Comparison of ENCODE assay signal across 20 mouse cellular contexts in the genomic region with DNA sequence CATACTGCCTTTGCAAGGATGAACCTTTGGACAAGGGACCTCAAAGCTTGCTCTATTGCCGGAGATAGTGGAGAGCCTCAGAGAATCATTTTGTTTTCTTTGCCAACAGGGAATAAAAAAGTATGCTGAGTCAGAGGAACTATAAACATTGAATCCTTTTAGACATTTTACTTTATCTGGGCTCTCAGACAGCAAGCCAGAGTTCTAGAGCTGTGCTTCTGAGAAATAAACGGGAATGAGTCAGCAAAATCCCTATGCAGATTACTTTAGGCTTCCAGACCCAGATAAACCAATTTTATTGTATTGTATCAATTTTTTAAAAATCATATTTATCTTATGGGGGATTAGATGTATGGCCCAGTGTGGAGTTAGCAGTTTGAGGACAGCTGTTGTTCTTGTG. TPM values are rescaled to one million over a fixed set of nuclear protein-coding genes. Genes with fewer than 3 reads are reported as not detected.
DNase-seq lines count a peak whose midpoint lies in the region; ATAC-seq and TF ChIP-seq lines count a peak whose summit lies in the region.
"Had no signal": no experiment of that assay in that cellular context is flagged by ENCODE, and none has a peak within 500 bp of the region (broad histone marks: within the 10 kb centered on the region; RNA-seq: fewer than 3 reads in every experiment).

No protein-coding gene starts in this region.

- no peak overlapping the region for H3K4me2 ChIP-seq in liver, embryonic 12.5 days
- H3K4me2 ChIP-seq: embryonic facial prominence, embryonic 12.5 days; hindbrain, embryonic 13.5 days had no signal

- H3K36me3 ChIP-seq in liver, embryonic 12.5 days = no peaks in the 10 kb centered on the region
- H3K36me3 ChIP-seq: embryonic facial prominence, embryonic 12.5 days; hindbrain, embryonic 13.5 days had no signal

- ATAC-seq in liver, embryonic 12.5 days = peak; percentile 53; the same call in 1 of the 2 replicates
- ATAC-seq: forebrain, postnatal 0 days had no signal

- H3K4me1 ChIP-seq in liver, embryonic 12.5 days = peaks cover 61% of the 10 kb centered on the region
- H3K4me1 ChIP-seq: embryonic facial prominence, embryonic 12.5 days; hindbrain, embryonic 13.5 days had no signal

- H3K9me3 ChIP-seq in liver, embryonic 12.5 days (replicated peaks) = no peaks in the 10 kb centered on the region
- H3K9me3 ChIP-seq: embryonic facial prominence, embryonic 12.5 days; hindbrain, embryonic 13.5 days had no signal

- no peak for TF ChIP-seq CTCF in left cerebral cortex, adult 2 months (IDR thresholded peaks at IDR 0.05)

- H3K27ac ChIP-seq in left cerebral cortex, adult 2 months = 0 out of 2 replicates have a peak overlapping the region, but pooled peaks have one; percentile 47
- H3K27ac ChIP-seq in liver, embryonic 12.5 days = peak overlapping the region; percentile 81
- H3K27ac ChIP-seq: embryonic facial prominence, embryonic 12.5 days; hindbrain, embryonic 13.5 days had no signal

- no peak for DNase-seq in left cerebral cortex, adult 2 months (ENCODE audit: extremely low spot score in 1 of 2, low spot score in 2 of 2)
- no peak for DNase-seq in left cerebral cortex, adult 9 months (ENCODE audit: low spot score in 2 of 2)
- DNase-seq in adipocyte (ENCODE audit: low spot score) = peak; percentile 40
- no peak for DNase-seq in kidney, adult 11 months
- DNase-seq in layer of hippocampus, adult 8-10 months (ENCODE audit: low spot score in 2 of 2) = no peak
- DNase-seq in adrenal gland, postnatal 10 days = no peak
- DNase-seq: cerebellum, adult 11 months; forebrain, postnatal 0 days; gastrocnemius, postnatal 14 days; layer of hippocampus, postnatal 36 days; left cerebral cortex, postnatal 4 days; lung, adult 2 months; lung, postnatal 36 days; midbrain, embryonic 14.5 days; retina, postnatal 1 day; thymus, postnatal 25 days had no signal

- no peaks in the 10 kb centered on the region for H3K27me3 ChIP-seq in liver, embryonic 12.5 days (replicated peaks)
- H3K27me3 ChIP-seq: embryonic facial prominence, embryonic 12.5 days; hindbrain, embryonic 13.5 days had no signal

- 42% methylated on average over 2 of the region's 2 CpGs for WGBS in liver, embryonic 12.5 days (ENCODE audit: insufficient replicate concordance)

- intact Hi-C loops in left cerebral cortex, adult 2 months (cut with DNase I) = no loop called here

- H3K9ac ChIP-seq in liver, embryonic 12.5 days = peak overlapping the region; percentile 47; the same call in 1 of the 2 replicates
- H3K9ac ChIP-seq: embryonic facial prominence, embryonic 12.5 days; forebrain, postnatal 0 days; hindbrain, embryonic 13.5 days had no signal

- no peak overlapping the region for H3K4me3 ChIP-seq in left cerebral cortex, adult 2 months
- no peak overlapping the region for H3K4me3 ChIP-seq in liver, embryonic 12.5 days
- H3K4me3 ChIP-seq: embryonic facial prominence, embryonic 12.5 days; hindbrain, embryonic 13.5 days; myocyte had no signal

RNA-seq across cellular contexts. Expression of a gene that starts 16.4 kb away (rescaled TPM):
- 100 to 1,000 TPM; 255 to 275 TPM for total RNA-seq in left cerebral cortex, adult 2 months (2021)
- 896 and 933 TPM in 2 replicates for polyA plus RNA-seq in liver, embryonic 12.5 days (2016; fragmentation: Nextera tagmentation; extraction: Ambion mirVana)
- total RNA-seq in layer of hippocampus, adult 8-10 months (2022) = 100 to 1,000 TPM; 259 to 278 (median 266) TPM
- 100 to 1,000 TPM; 395 to 399 TPM for total RNA-seq in adrenal gland, postnatal 10 days (2021)

RNA-seq across cellular contexts. Expression of a gene that starts 20.4 kb away (rescaled TPM):
- total RNA-seq in left cerebral cortex, adult 2 months (2021) = 100 to 1,000 TPM; 232 TPM
- 79.2 and 85.0 TPM in 2 replicates for polyA plus RNA-seq in liver, embryonic 12.5 days (2016; fragmentation: Nextera tagmentation; extraction: Ambion mirVana)
- 100 to 1,000 TPM; 243 to 262 (median 251) TPM for total RNA-seq in layer of hippocampus, adult 8-10 months (2022)
- total RNA-seq in adrenal gland, postnatal 10 days (2021) = 10 to 100 TPM; 86.9 to 90.3 TPM

RNA-seq across cellular contexts. Expression of a gene that starts 28.7 kb away (rescaled TPM):
- 10 to 100 TPM; 35.8 to 40.6 TPM for total RNA-seq in left cerebral cortex, adult 2 months (2021)
- polyA plus RNA-seq in liver, embryonic 12.5 days (2016; fragmentation: Nextera tagmentation; extraction: Ambion mirVana) = 59.5 and 62.4 TPM in 2 replicates
- 10 to 100 TPM; 24.5 to 37.1 (median 28.0) TPM for total RNA-seq in layer of hippocampus, adult 8-10 months (2022)
- 10 to 100 TPM; 32.3 to 34.9 TPM for total RNA-seq in adrenal gland, postnatal 10 days (2021)

RNA-seq across cellular contexts. Expression of a gene that starts 31.7 kb away (rescaled TPM):
- total RNA-seq in left cerebral cortex, adult 2 months (2021) = 1 to 10 TPM; 2.7 to 3.5 TPM
- polyA plus RNA-seq in liver, embryonic 12.5 days (2016; fragmentation: Nextera tagmentation; extraction: Ambion mirVana) = 5.0 and 7.1 TPM in 2 replicates
- total RNA-seq in layer of hippocampus, adult 8-10 months (2022) = 1 to 10 TPM in 2 of 4 experiments, under 1 TPM in 2; 0.49 to 3.8 (median 1.5) TPM
- total RNA-seq in adrenal gland, postnatal 10 days (2021) = 1 to 10 TPM; 2.0 to 6.6 TPM

RNA-seq across cellular contexts. Expression of a gene that starts 46.5 kb away (rescaled TPM):
- total RNA-seq in left cerebral cortex, adult 2 months (2021) = 10 to 100 TPM; 27.5 to 28.6 TPM
- 27.0 and 27.5 TPM in 2 replicates for polyA plus RNA-seq in liver, embryonic 12.5 days (2016; fragmentation: Nextera tagmentation; extraction: Ambion mirVana)
- total RNA-seq in layer of hippocampus, adult 8-10 months (2022) = 10 to 100 TPM; 24.1 to 26.4 (median 26.1) TPM
- 10 to 100 TPM; 21.1 to 25.4 TPM for total RNA-seq in adrenal gland, postnatal 10 days (2021)
